Mouse (Mus musculus) liver, embryonic 14.5 days (tissue): ENCODE data around the gene Bmpr1b. TPM values are rescaled to one million over a fixed set of nuclear protein-coding genes. Genes with fewer than 3 reads are reported as not detected.

ENCODE experiments used
- ATAC-seq: fragments of 200-750 bp; cut with Nextera tagmentation; 2 replicates; pipeline ENCODE4 v1.8.0; 2017; ENCODE audit warnings: moderate number of reproducible peaks, mild to moderate bottlenecking, moderate library complexity; ENCODE audit not compliant: insufficient read depth
- DNase-seq, 3 experiments: peaks; one replicate each; pipeline ENCODE4 v3.0.0-alpha.2; 2012 to 2013; ENCODE audit warnings: low read depth in 3 of 3, low spot score in 3 of 3
- H3K27ac ChIP-seq: fragments of 300-500 bp; sonication (generic); 2 replicates; pipeline ENCODE4 v1.5.1; 2014; ENCODE audit warnings: moderate library complexity, mild to moderate bottlenecking, control low read depth, inconsistent platforms
- H3K27me3 ChIP-seq: fragments of 300-500 bp; sonication (generic); 2 replicates; pipeline ENCODE4 v1.6.1; 2014; ENCODE audit warnings: mild to moderate bottlenecking, low read length, moderate library complexity; ENCODE audit not compliant: control insufficient read depth, insufficient read depth
- H3K36me3 ChIP-seq: fragments of 300-500 bp; sonication (generic); replicated peaks from 2 replicates; pipeline ENCODE4 v1.6.1; 2014; ENCODE audit warnings: low read depth; ENCODE audit not compliant: control insufficient read depth, insufficient read depth
- H3K4me1 ChIP-seq, 2 experiments: fragments of 200-500 bp in 1 of 2; fragments of 300-500 bp in 1 of 2; sonication (generic) in 1 of 2; replicated peaks; 2 replicates each; pipeline ENCODE4 v1.6.1; 2012 to 2014; ENCODE audit warnings: antibody characterized with exemption in 1 of 2, inconsistent platforms in 1 of 2, low read length in 1 of 2; ENCODE audit not compliant: control insufficient read depth in 2 of 2, insufficient read depth in 2 of 2
- H3K4me2 ChIP-seq: fragments of 300-500 bp; sonication (generic); 2 replicates; pipeline ENCODE4 v1.6.1; 2014; ENCODE audit warnings: low read depth, mild to moderate bottlenecking, control low read depth, moderate library complexity
- H3K4me3 ChIP-seq, 2 experiments: fragments of 200-500 bp in 1 of 2; fragments of 300-500 bp in 1 of 2; sonication (generic) in 1 of 2; 2 replicates each; pipeline ENCODE4 v1.5.1; 2012 to 2014; ENCODE audit warnings: low read depth in 2 of 2, low read length in 2 of 2, mild to moderate bottlenecking in 2 of 2, control low read depth in 1 of 2, inconsistent platforms in 1 of 2, moderate library complexity in 1 of 2; ENCODE audit not compliant: insufficient read depth in 1 of 2
- H3K9ac ChIP-seq: fragments of 300-500 bp; sonication (generic); replicated peaks from 2 replicates; pipeline ENCODE4 v1.6.1; 2014; ENCODE audit warnings: mild to moderate bottlenecking, control low read depth, moderate library complexity
- H3K9me3 ChIP-seq: fragments of 300-500 bp; sonication (generic); 2 replicates; pipeline ENCODE4 v1.6.1; 2016; ENCODE audit warnings: low read length, mixed read lengths; ENCODE audit not compliant: control insufficient read depth
- CTCF ChIP-seq: IDR thresholded peaks from 2 replicates; pipeline ENCODE4 v1.5.1; 2016; ENCODE audit warnings: antibody characterized with exemption, low read depth, control low read depth
- EP300 ChIP-seq: IDR thresholded peaks from 2 replicates; pipeline ENCODE4 v1.6.1; 2016; ENCODE audit warnings: antibody characterized with exemption, low read depth
- WGBS: fragments of 180-500 bp; shearing (Covaris S2); extraction: QIAGEN DNeasy Blood & Tissue Kit; methylation state at CpG from one replicate; pipeline ENCODE4 v1.1.7; 2014; ENCODE audit not compliant: insufficient replicate concordance; 5-methylcytosine and 5-hydroxymethylcytosine counted together
- polyA plus RNA-seq, 2 experiments: library from polyadenylated mRNA; depleted of rRNA in 1 of 2; stranded (reverse) in 1 of 2; unstranded in 1 of 2; fragments of >200 nt; fragmentation: Nextera tagmentation in 1 of 2; extraction: Ambion mirVana in 1 of 2; gene quantifications; 2 replicates each; pipeline versions ENCODE4 v1.2.1 to v1.2.3; 2012 to 2014

The Bmpr1b gene
- polyA plus RNA-seq, 2 experiments, result 0.03 to 0.05 TPM

DNA sequence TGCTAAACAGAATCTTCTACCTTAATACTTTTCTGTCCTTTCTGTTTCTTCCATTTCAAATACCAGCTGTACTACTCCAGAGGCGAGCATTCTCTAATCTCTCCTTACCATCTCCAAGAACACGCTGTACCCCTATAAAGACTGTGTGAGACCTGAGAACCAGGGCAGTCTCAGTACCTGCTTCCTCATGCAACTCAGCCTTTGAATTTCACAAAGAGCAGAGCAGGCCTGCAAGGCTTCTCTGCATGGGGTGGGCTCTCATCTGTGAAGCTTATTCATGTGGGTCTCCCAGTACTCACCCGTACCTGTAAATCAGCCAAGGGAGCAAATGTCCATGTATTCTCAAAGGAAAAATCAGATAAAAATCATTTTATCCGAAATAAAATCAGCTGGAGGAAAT is 203.0 kb downstream of the Bmpr1b start:
- no peak overlapping the region for H3K27ac ChIP-seq

DNA sequence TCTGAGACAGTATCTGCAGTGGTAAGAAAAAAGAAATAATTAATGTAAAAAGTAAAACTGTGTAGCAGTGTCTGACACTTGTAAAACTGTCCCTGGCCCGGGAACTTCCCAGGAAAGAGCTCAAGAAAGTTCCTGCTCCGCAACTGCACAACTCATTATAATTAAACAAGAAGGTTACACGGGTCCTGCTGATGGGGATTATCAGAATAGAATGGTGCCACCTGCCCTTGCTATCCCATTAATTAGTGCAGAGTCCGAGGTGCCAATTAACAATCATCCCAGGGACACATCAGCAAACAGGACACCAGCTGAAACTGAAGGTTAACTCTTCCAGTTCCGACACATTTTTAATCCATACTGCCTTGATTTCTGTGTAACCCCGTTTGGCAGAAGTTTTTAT is 216.3 kb downstream of the Bmpr1b start:
- Histone ChIP-seq H3K9me3 (no peaks in the 10 kb centered on the region), H3K4me1 (no peaks in the 10 kb centered on the region), H3K4me2 (no peak overlapping the region), H3K27me3 (no peaks in the 10 kb centered on the region), H3K4me3 (no peak overlapping the region), H3K36me3 (no peaks in the 10 kb centered on the region), H3K27ac (no peak overlapping the region), H3K9ac (no peak overlapping the region)
- TF ChIP-seq CTCF, result no peak
- TF ChIP-seq EP300, result no peak
- 49% methylated on average over 6 of the region's 6 CpGs for WGBS
- ATAC-seq, result no peak
- DNase-seq, result no peak

More for the DNA sequence above, 203.0 kb downstream of the Bmpr1b start:
- Histone ChIP-seq H3K4me2 (no peak overlapping the region), H3K9ac (no peak overlapping the region), H3K4me3 (no peak overlapping the region), H3K36me3 (no peaks in the 10 kb centered on the region), H3K27me3 (no peaks in the 10 kb centered on the region), H3K9me3 (no peaks in the 10 kb centered on the region), H3K4me1 (no peaks in the 10 kb centered on the region)
- ATAC-seq, result no peak
- no peak for TF ChIP-seq CTCF
- TF ChIP-seq EP300, result no peak
- no peak for DNase-seq
- 35% methylated on average over 4 of the region's 4 CpGs for WGBS

DNA sequence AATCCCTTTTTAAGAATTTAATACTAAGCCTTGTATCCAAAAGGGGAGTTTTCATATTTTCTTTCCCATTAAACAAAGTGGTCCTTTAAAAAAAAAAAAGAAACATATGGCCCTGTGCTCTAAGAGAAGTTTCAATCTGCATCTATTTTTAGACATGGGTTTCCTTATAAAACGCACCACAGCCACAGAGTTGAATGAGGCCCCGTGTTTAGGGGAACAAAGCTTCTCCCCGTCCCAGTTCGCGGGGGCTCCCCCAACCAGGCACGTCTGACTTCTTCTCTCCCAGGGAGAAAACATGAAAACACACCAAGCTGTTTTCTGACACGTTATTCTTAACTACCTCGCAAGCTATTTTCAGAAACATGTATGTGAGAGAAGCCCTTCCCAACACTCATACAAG is 218.6 kb downstream of the Bmpr1b start:
- H3K27ac ChIP-seq, result no peak overlapping the region
- no peak for ATAC-seq
- 31% methylated on average over 8 of the region's 8 CpGs for WGBS

DNA sequence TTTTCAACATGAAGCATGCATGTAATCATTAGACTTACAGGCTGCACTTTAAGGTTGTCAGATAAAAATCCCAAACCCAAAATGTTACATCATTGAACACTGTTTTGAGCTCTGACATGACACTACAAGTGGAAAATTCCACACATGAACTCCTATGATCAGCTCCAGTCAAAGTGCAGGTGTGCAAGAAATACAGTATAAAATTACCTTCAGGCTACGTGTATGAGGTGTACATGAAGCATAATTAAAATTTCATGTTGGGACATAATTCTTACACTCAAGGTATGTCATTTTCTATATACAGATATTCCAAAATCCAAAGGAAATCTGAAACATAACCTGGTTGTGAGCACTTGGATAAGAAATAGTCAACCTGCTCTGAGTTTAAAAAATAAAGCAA is 220.7 kb downstream of the Bmpr1b start:
- Histone ChIP-seq H3K9me3 (no peaks in the 10 kb centered on the region), H3K4me3 (no peak overlapping the region), H3K4me2 (no peak overlapping the region), H3K27me3 (no peaks in the 10 kb centered on the region), H3K9ac (no peak overlapping the region), H3K27ac (no peak overlapping the region), H3K4me1 (no peaks in the 10 kb centered on the region), H3K36me3 (no peaks in the 10 kb centered on the region)
- DNase-seq (no peak), ATAC-seq (no peak)
- no peak for TF ChIP-seq EP300
- no peak for TF ChIP-seq CTCF
- 48% methylated on average over 1 of the region's 1 CpGs for WGBS

More for the DNA sequence above, 218.6 kb downstream of the Bmpr1b start:
- no peak overlapping the region for H3K4me3 ChIP-seq
- no peaks in the 10 kb centered on the region for H3K4me1 ChIP-seq
- no peak overlapping the region for H3K4me2 ChIP-seq
- H3K27me3 ChIP-seq, result no peaks in the 10 kb centered on the region
- DNase-seq, result no peak
- no peaks in the 10 kb centered on the region for H3K9me3 ChIP-seq
- no peak for TF ChIP-seq CTCF
- H3K9ac ChIP-seq, result no peak overlapping the region
- no peaks in the 10 kb centered on the region for H3K36me3 ChIP-seq

DNA sequence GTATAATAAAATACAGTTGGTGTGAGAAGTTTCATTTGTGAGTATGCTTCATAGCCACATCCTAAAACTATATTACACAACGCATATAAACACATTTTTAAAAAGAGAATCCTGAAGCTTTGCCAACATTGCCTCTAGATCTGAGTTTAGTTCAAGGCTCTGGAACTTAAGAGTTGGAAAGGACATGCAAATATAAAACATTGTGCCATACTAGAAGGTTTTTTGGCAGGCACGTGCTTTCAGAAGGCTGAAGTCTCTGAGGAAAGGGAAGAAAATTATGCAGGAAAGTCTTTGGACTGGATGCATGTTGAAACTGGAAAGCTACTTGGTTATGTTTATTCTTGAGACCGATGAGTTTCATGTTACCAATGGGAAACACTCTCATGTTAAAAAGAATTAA is 221.1 kb downstream of the Bmpr1b start:
- Histone ChIP-seq H3K4me3 (no peak overlapping the region), H3K27ac (no peak overlapping the region), H3K4me1 (no peaks in the 10 kb centered on the region), H3K9ac (no peak overlapping the region), H3K9me3 (no peaks in the 10 kb centered on the region), H3K36me3 (no peaks in the 10 kb centered on the region), H3K27me3 (no peaks in the 10 kb centered on the region), H3K4me2 (no peak overlapping the region)
- no peak for ATAC-seq
- TF ChIP-seq EP300 (no peak), CTCF (no peak)
- WGBS, result 64% methylated on average over 3 of the region's 3 CpGs
- no peak for DNase-seq

DNA sequence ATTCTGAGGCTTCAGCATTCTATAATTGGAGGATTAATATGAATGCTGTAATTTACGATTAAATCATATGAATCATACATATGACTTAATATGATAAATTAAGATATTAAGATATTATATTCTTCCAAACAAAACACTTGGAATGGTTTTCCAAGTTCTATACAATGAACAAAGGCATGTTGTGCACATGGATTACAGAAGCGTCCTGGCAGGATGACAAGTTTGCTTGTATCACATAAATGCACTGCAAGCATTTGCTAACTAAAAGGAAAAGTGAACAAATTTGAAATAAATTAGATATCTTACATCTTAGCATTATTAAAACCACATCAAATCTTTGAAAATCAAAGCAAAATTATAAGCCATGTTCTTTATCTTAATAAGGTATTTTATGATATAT is 222.4 kb downstream of the Bmpr1b start:
- Histone ChIP-seq H3K4me1 (no peaks in the 10 kb centered on the region), H3K27me3 (no peaks in the 10 kb centered on the region), H3K36me3 (no peaks in the 10 kb centered on the region), H3K4me2 (no peak overlapping the region), H3K4me3 (no peak overlapping the region), H3K9me3 (no peaks in the 10 kb centered on the region), H3K27ac (no peak overlapping the region), H3K9ac (no peak overlapping the region)
- TF ChIP-seq CTCF (no peak), EP300 (no peak)
- no peak for DNase-seq
- ATAC-seq, result no peak
- 64% methylated on average over 2 of the region's 2 CpGs for WGBS
